Mouse (Mus musculus): ENCODE results near the gene Tmem238. TPM values are rescaled to one million over a fixed set of nuclear protein-coding genes. Genes with fewer than 3 reads are reported as not detected.

Tmem238 gene
- total RNA-seq (2023): 1 to 10 TPM; 1.3 to 1.9 TPM

GRCm38 (mm10) chr7:4789436-4789935, at the start of gene Tmem238:
Gene Tmem238 (minus strand): TSS chr7:4789656.

GRCm38 (mm10) chr7:4812303-4813104, 23.0 kb upstream of the Tmem238 start, which contains the start of gene Ube2s:
Gene Ube2s (minus strand): TSS chr7:4812590.

DNA sequence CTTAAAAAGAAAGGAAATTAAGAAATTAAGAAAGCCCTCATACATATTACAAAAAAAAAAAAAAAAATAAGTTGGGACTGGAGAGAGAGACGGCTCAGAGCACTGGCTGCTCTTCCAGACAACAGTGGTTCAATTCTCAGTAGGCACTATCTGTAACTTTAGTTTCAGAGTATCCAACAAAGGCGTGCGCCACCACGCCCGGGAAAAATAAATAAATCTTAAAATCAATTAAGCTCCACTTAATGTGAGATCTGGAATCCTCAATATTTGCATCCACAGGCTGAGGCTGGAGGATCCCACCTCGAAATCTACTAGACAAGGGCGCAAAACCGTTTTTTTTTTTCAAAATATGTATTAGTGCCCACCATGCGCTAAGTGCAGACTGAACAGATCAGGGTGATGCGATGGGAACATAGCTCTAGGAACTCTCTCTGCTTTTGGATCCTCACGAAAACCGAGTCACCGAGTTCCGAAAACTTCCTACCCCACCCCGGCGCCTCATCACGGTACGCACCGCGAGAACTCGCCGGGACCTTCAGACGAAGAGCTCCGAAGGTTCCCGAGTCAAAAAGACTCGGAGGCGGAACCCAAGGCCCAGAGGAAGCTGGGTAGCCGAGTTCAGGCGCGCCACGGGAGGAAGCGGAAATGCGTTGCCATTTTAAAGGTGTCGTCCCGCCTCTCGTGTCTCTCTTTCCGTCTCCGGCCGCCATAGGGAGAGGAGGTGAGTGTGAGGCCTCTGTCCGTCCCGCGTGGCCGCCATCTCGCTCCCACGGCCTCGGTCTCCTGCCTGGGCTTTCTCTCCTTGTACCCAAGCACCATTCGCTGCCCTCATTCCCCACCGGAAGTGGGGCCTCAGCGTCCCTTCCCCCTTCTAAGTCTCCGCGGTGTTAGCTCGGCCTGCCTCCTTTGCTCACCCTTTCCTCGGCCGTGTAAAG, 3.1 kb upstream of the Tmem238 start, which contains the start of gene Rpl28:
Rpl28 (plus strand) TSS at position 597 of the 935 bp plus-strand sequence.

DNA sequence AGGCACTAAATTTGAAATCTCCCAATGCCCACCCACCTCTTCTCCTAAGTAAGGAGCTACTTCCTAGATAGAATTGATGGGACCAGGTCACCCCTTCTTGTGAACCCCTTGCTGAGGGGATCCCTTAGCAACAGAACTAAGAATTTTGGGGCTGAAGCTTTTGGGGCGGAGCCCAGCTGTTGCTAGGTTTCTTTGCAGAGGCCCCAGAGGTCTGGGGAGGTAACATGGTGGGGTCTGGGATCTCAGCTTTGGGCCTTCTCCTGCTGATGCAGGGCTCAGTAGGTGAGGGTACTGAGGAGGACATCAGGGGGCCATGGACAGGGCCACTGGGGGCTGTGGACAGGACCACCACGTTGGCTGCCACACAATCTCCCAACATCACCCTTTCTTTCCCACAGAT, 6.7 kb downstream of the Tmem238 start, which contains the start of the genes Il11 and Tmem190:
Il11 (minus strand) TSS at position 101 of the 400 bp plus-strand sequence.
Tmem190 (plus strand) TSS at position 179 of the 400 bp plus-strand sequence.

GRCm38 (mm10) chr7:4771202-4771601, 18.3 kb downstream of the Tmem238 start, which contains the start of gene Fam71e2:
Gene Fam71e2 (minus strand): TSS chr7:4771302.

DNA sequence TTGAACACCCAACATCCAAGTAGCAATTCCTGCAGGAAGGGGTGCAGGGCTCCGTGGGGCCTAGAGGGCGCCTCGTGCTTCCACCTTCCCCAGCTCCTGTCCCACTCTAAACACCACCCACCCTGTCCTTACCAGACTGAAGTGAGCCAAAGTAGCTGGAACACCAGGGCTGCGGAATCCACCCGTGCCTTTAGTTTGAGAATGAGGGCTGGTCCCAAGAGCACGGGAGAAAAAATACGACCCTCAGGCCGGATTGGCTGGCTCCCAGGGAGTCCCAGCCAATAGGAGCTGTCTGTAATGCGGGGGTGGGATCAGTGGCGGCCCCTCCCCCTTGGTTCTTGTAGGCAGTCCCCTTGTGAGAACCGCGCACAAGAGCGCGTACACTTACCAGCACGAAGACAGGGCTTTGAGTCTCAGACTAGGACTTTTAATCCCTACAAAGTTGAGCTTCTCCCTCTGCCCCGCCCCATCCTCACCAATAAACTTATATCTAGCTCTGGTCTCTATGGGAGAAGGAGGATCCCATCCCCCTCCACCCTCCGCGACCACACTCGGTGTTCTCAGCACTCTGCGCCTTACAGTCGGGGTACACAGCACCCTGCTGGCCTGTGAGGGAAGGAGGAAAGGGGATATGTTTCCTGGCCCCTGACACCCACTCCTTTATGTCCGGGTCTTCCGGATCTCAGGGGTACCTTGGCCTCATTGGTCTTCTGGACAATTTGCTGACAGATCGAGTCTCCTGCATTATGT, 36.5 kb downstream of the Tmem238 start, which contains the start of gene Cox6b2:
Cox6b2 (minus strand) TSS at position 274 of the 750 bp plus-strand sequence.

GRCm38 (mm10) chr7:4739544-4740275, 49.7 kb downstream of the Tmem238 start, which contains the start of gene Kmt5c:
Gene Kmt5c (plus strand): TSS chr7:4740115.

Other genes starting within 250 kb of the Tmem238 start
- 1 to 10 TPM in 1 of 2 experiments, not detected in 1; 1.2 TPM for gene Syt5, start 242.1 kb downstream of the Tmem238 start, total RNA-seq (2023)
- gene Ptprh, start 185.6 kb downstream of the Tmem238 start, total RNA-seq (2023): under 1 TPM; 0.49 to 0.66 TPM
- 10 to 100 TPM; 31.8 to 32.8 TPM for gene Tmem86b, start 158.2 kb downstream of the Tmem238 start, total RNA-seq (2023)
- 100 to 1,000 TPM; 194 to 198 TPM for gene Ppp6r1, start 130.6 kb downstream of the Tmem238 start, total RNA-seq (2023)
- 10 to 100 TPM; 32.1 to 35.1 TPM for gene Hspbp1, start 104.6 kb downstream of the Tmem238 start, total RNA-seq (2023)
- gene Brsk1, start 99.1 kb downstream of the Tmem238 start, total RNA-seq (2023): under 1 TPM in 1 of 2 experiments, not detected in 1; 0.79 TPM
- 10 to 100 TPM; 30.4 to 32.3 TPM for gene Tmem150b, start 64.4 kb downstream of the Tmem238 start, total RNA-seq (2023)
- gene Kmt5c, start 49.5 kb downstream of the Tmem238 start, total RNA-seq (2023): 100 to 1,000 TPM; 133 to 143 TPM
- gene Cox6b2, start 36.6 kb downstream of the Tmem238 start, total RNA-seq (2023): 10 to 100 TPM; 14.3 to 17.8 TPM
- gene Fam71e2, start 18.4 kb downstream of the Tmem238 start, total RNA-seq (2023): not detected
- gene Il11, start 6.8 kb downstream of the Tmem238 start, total RNA-seq (2023): not detected
- not detected for gene Tmem190, start 6.7 kb downstream of the Tmem238 start, total RNA-seq (2023)
- 1,000 to 10,000 TPM; 1,418 to 1,752 TPM for gene Rpl28, start 3.2 kb upstream of the Tmem238 start, total RNA-seq (2023)
- 100 to 1,000 TPM; 114 to 117 TPM for gene Ube2s, start 22.9 kb upstream of the Tmem238 start, total RNA-seq (2023)
- gene Shisa7, start 55.0 kb upstream of the Tmem238 start, total RNA-seq (2023): 1 to 10 TPM; 1.2 to 1.5 TPM
- 1 to 10 TPM; 6.4 to 7.2 TPM for gene Isoc2b, start 80.6 kb upstream of the Tmem238 start, total RNA-seq (2023)
- 10 to 100 TPM; 11.6 to 14.8 TPM for gene Isoc2a, start 87.5 kb upstream of the Tmem238 start, total RNA-seq (2023)
- not detected for gene Gm36210, start 116.9 kb upstream of the Tmem238 start, total RNA-seq (2023)
- gene Zfp628, start 125.6 kb upstream of the Tmem238 start, total RNA-seq (2023): 10 to 100 TPM; 17.1 to 18.6 TPM
- 1 to 10 TPM; 3.6 to 6.4 TPM for gene Nat14, start 132.4 kb upstream of the Tmem238 start, total RNA-seq (2023)
- under 1 TPM in 1 of 2 experiments, not detected in 1; 0.12 TPM for gene Ssc5d, start 136.1 kb upstream of the Tmem238 start, total RNA-seq (2023)
- not detected for gene Sbk2, start 174.8 kb upstream of the Tmem238 start, total RNA-seq (2023)
- not detected for gene Sbk3, start 181.5 kb upstream of the Tmem238 start, total RNA-seq (2023)
- 1 to 10 TPM; 6.0 to 6.5 TPM for gene Zfp579, start 206.5 kb upstream of the Tmem238 start, total RNA-seq (2023)
- 10 to 100 TPM; 16.2 to 20.5 TPM for gene Zfp524, start 224.8 kb upstream of the Tmem238 start, total RNA-seq (2023)
- 10 to 100 TPM; 35.3 to 42.1 TPM for gene Fiz1, start 225.0 kb upstream of the Tmem238 start, total RNA-seq (2023)
- gene Gm44973, start 225.8 kb upstream of the Tmem238 start, total RNA-seq (2023): not detected
- gene Zfp865, start 230.7 kb upstream of the Tmem238 start, total RNA-seq (2023): 10 to 100 TPM; 29.5 to 31.5 TPM
- 1 to 10 TPM in 1 of 2 experiments, under 1 TPM in 1; 0.86 to 1.5 TPM for gene Ccdc106, start 230.9 kb upstream of the Tmem238 start, total RNA-seq (2023)
- gene 4632433K11Rik, start 244.5 kb upstream of the Tmem238 start, total RNA-seq (2023): under 1 TPM in 1 of 2 experiments, not detected in 1; 0.76 TPM
- 1 to 10 TPM; 3.2 to 3.4 TPM for gene Zfp784, start 248.8 kb upstream of the Tmem238 start, total RNA-seq (2023)

Data from monocyte, adult 59 days (primary cell).